Mouse (Mus musculus): ENCODE data around the gene Vax1. TPM values are rescaled to one million over a fixed set of nuclear protein-coding genes. Genes with fewer than 3 reads are reported as not detected.

The Vax1 gene
- total RNA-seq (2021), result 1 to 10 TPM; 2.0 to 2.4 TPM
- long read RNA-seq, experiment 1, result 0 reads
- long read RNA-seq, experiment 2, partial matches to known transcripts, result 0 of 2 reads
- long read RNA-seq, experiment 2, other reads (novel, unspliced or antisense), result 0 of 2 reads

DNA sequence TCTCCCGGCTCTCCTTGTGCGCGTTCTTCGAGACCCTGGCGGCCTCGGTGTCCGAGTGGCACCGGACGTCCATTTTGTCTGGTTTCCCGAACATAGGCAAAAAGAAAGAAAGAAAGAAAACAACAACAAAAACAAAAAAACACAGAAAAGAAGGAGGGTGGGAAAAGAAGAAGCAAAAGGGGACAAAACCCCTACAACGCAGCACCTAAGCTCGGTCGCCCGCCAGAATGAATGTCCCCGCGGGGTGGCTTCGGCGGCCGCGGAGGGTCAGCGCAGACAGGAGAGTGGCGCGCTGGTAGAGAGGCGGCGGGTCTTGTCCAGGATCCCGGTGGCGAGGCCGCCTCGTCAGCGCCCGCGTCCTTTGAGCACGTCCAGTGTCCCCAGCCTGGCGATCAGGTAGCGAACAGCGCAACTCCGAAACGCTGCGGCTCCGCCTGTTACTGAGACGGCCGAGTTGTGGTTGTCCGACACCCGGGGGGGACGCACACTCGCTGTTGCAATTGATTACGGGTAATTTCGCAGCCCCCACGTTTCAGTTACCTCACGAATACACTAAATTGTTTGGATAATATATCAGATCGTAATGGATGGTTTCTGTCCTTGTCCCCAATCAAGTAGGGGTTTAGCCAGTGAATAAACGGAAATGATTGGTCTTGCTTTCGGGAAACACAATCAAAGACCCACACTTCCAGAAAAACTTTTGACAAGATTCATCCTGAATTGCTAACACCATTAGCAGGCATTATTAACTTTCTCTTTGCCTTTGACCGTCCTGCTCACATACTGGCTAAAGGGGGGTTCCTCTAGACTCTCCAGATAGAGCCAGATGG lies at the start of gene Vax1:
Gene Vax1 (minus strand): TSS at position 121 of the 830 bp plus-strand sequence.
- DNase-seq (ENCODE audit: low spot score in 2 of 2), result no peak

DNA sequence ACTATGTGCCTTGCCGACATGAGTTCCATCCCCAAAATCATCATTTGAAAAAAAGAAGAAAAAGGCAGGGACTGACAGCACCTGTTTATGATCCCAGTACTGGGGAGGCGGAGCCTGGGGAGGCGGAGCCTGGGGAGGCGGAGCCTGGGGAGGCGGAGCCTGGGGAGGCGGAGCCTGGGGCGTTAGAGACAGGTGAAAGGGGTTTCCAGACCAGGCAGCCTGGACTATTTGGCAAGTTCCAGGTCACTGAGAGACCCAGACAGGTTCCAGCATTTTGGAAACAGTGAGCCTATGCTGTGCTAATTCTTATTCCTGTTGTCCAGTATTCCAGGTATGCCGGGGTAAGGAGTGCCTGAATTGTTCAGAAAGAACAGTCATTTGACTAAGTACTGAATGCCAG lies 49.1 kb upstream of the Vax1 start, which contains the start of gene Kcnk18:
Gene Kcnk18 (plus strand): TSS at position 224 of the 400 bp plus-strand sequence.
- no peak for DNase-seq (ENCODE audit: low spot score in 2 of 2)

DNA sequence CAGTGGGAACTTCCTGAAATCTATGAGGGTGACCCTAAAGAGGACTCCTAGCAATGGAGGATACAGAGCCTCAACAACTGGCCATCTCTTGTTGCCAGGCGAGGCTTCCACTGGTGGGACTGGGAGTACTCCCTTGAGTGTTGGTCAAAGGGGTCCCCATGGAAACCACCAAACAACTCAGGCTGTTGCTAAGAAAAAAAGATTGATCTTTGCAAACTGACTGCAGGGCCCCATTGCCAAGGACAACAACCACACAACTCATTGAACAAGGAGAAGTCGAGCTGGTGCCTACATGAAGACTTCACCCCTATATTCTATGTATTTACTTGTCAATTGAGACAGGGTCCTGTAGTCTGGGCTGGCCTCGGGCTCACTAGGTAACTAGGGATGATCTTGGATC lies 47.0 kb upstream of the Vax1 start:
- no peak for DNase-seq (ENCODE audit: low spot score in 2 of 2)

GRCm38 (mm10) chr19:59208986-59209385 lies 39.1 kb upstream of the Vax1 start:
- no peak for DNase-seq (ENCODE audit: low spot score in 2 of 2)

GRCm38 (mm10) chr19:59208475-59208874 lies 38.6 kb upstream of the Vax1 start:
- peak; percentile 80 to 87 for DNase-seq (ENCODE audit: low spot score in 2 of 2)

DNA sequence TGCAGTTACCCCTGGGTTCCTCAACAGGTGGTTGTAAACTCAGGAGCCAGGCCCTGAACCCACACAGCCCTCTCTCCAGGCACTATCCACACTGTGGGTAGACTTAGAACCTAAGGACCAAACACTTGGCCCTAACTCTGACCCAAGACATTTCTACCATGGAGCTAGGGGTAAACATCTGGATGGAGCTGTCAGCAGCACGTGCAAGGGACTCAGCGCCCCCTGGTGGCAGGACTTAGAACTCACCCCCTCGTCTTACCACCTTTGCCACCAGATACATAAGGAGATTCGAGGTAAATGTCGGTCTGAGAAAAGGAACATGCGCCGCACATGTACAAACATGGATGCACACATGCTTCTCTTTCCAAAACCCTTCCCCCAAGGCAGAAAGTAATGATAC lies 28.3 kb upstream of the Vax1 start:
- DNase-seq (ENCODE audit: low spot score in 2 of 2), result peak in 1 of 2 experiments; percentile 47

DNA sequence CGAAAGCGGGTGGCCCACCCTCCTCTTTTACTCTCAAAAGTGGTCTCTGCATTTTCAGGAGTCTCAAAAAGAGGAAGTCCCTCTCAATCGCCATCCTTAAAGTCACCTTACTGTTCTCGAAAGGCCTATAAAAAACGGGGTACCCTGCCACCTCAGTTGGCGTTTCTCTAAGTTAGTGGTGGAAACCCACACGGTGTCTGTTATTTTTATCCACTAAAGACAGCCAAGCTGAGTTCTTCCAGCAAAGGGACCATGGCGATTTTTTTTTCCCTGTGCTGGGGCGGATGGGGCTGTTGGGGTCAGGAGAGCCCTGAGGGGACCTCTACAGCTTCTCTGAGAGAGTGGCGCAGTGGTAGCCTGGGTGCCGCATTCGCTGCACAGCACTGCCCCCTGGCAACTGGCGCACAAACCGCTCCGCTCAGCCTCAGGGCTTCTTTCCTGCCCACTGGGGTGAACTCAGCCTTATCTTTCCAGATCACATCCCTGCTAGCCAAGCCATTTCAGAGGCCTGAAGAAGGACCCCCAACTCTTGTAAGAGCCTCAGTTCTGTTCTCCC lies 26.3 kb upstream of the Vax1 start:
- peak; percentile 52 to 55 for DNase-seq (ENCODE audit: low spot score in 2 of 2)

DNA sequence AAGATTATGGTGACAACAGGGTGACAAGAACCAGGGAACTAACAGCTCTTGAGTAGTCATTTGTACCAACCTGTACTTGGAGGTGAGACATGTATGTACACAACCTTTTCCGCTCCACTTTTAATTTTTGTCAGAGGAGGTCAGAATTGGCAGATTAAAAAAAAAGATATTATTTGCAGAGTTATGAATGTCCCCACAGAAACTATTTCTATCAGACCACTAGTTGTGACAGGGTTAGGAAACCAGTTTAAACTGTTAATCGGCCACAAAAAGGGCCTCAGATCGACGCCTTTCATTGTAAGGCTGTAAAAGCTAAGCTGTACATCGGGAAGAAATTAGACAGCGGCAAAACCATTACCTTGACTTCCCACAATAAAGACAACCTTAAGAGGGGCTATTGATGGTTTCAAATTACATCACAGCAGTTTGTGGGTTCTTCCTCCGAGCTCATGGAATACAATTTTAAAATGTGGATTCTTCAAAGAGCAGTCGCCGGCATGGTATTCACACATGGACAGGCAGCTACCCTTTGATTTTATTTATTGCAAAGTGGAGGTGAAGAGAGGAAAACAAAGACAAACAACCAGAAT lies 25.4 kb upstream of the Vax1 start:
- DNase-seq (ENCODE audit: low spot score in 2 of 2), result no peak

DNA sequence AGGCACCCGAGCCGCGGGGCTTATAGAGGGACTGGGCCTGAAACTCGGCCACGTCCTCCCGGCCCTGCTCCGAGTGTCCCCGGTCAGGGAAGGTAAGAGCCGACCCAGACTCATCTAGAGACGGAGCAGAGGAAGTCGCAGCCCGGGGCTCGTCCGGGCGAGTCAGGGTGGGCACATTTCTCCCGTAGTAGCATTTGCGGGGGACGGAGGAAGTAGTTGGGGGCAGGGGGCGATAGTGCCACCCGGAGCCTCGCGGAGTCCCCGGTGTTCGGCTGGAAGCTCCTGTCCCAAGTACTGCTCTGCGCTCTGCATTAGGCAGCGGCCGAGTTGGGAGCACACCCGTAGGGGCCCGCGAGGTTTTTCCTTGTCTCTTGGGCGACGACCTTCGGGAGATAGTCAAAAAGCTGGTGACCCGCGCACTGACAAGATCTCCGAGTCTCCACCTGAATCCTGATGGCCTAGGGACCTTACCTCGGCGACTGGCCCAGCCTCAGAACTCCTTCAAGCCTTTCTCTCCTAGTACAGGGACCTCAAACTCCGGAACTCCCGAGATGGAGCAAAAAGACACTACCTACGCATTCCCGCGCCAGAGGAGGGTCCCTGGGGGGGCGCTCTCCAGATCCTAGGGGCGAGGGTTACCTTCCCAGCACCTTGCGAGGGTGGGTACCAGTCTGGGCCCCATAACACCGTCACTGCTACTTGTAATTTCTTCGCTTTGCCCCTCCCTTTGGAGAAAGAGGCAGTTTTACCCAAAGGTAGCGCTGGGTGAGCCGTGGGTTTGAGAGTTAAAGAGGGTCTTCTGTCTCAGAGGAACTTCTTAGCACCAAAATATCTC lies 24.3 kb upstream of the Vax1 start:
- no peak for DNase-seq (ENCODE audit: low spot score in 2 of 2)

DNA sequence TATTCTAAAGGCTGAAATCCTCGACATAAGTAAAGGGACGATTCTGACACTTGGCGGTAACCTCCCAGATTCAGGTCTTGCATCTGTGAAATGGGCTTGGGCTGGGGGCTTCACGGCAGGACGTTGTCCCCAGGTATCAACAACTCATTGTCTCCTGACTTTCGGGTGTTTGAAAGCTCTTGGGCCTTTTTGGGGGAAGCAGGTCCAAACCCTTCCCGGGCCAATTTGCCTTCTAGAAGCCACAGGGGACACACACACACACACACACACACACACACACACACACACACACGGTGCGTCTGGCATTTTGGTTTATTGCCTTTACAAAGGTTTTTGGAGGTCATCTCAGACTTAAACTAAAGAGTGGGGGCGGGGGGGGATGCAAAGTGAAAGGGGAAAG lies 23.6 kb upstream of the Vax1 start:
- no peak for DNase-seq (ENCODE audit: low spot score in 2 of 2)

DNA sequence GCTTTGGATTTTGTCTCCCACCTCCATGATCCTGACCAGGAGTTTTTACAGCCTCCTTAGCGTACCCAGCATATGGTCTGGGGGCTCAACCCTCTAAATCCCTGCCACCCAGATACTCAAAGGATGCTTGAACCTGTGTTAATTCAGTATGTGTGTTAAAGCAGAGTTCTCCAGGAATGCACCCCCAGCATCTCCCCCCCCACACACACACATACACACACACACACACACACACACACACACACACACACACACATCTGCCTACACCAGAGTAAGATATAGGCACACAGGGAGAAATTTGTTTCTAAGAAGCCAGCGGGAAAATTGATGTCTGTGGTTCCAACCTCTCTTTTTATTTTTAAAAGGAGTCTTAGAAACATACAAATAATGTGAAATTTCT lies 22.6 kb upstream of the Vax1 start:
- no peak for DNase-seq (ENCODE audit: low spot score in 2 of 2)

DNA sequence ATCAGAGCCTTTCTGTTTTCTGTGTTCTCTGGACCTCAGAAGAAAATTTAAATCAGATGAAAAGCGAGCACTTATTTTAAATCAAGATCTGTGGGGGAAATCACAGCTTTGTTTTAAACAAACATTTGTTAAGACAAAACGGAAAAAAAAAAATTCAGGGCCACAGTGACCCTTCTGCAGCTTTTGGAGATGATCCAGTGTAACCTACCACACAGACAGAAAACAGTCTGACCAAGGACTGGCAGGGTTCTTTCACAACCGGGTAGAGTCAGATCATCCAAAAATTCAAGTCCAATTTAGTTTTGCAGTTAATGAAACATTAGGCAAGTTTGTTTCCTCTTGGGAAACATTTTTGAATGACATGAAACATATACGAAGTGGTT lies 21.3 kb upstream of the Vax1 start:
- no peak for DNase-seq (ENCODE audit: low spot score in 2 of 2)

DNA sequence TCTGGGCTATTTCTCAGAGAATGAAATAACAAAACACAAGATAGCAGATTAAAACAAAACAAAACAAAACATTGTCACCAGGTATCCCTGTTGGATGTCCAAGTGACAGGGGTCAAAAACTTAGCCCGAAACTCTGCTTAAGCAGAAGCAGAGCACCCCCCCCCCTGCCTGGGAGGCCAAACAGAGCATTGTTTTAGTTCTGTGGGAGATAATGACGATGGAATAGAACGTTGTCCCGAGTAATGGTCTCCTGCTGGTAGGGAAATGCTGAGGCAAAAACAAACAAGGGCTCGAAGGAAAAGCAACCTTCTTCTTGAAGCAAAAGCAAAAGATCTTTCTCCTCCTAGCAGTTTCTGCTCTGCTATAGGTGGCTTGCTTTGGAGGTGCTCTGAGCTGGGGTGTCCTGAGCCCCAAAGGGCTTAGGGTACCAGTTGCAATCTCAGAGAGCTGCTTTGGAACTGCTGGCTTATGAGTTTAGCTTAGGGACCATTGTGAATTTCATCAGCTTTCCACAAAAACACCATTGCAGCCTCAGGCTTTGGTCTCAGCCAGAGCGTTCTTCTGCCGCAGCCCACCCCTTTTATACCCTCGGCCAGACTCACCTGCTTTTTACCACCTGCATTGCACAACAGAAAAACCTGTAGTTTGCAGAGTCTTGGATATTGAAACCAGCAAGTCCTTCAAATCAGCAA lies 20.7 kb upstream of the Vax1 start:
- DNase-seq (ENCODE audit: low spot score in 2 of 2), result no peak

GRCm38 (mm10) chr19:59188981-59189380 lies 19.1 kb upstream of the Vax1 start:
- DNase-seq (ENCODE audit: low spot score in 2 of 2), result no peak

DNA sequence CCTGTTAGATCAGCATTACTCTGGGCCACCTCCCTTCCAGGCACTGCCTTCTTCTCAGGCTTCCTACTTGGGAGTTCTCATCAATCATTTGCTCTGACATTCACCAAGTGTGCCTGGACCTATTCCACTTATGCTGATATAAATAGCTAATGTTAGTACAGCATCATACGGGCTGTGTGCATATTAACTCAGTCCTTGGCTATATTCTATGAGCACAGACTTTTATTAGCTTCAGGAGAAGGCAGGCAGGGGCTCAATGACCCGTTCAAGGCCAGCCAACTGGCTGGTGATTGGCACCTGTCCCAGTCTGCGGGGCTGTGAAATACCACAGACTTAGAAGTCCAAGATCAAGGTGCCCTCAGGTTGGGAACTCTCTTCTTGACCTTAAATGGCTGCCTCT lies 14.1 kb upstream of the Vax1 start:
- no peak for DNase-seq (ENCODE audit: low spot score in 2 of 2)

DNA sequence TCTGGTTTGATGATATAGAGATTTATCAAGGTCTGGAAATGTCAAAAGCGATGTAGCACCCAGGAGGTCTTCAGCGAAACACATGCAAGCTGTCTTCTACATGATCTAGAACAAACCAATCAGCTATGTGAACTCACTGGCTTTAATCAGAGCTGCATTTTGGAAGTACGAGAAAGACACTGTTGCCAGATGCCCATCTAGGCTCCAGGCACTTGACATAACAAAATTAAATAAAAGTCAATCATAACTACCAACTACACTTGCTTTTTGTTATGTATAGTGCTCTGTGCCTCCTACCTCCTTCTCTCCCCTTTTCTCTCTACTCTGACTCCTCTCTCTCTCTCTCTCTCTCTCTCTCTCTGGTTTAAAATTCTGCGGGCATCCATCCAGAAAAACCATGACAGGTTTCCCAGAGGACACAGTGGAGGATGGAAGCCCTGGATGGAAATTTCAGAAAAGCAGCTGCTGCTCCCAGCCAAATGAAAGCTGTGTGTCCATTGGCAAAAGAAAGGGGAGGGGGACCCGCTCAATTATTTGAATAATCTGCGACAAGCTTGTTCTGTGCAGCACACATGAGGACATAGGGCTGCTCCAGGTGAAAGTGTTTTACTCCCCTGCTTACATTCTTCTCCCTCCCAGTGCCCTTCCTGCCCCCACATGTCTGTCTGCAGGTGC lies 3.6 kb upstream of the Vax1 start:
- no peak for DNase-seq (ENCODE audit: low spot score in 2 of 2)

- DNase-seq (ENCODE audit: low spot score in 2 of 2), result no peak
Observed at GRCm38 (mm10) chr19:59172781-59173180, 2.9 kb upstream of the Vax1 start.

GRCm38 (mm10) chr19:59171871-59172245 lies 2.0 kb upstream of the Vax1 start:
- no peak for DNase-seq (ENCODE audit: low spot score in 2 of 2)

GRCm38 (mm10) chr19:59171151-59171870 lies 1.5 kb upstream of the Vax1 start:
- no peak for DNase-seq (ENCODE audit: low spot score in 2 of 2)

GRCm38 (mm10) chr19:59170766-59171095 lies 875 bp upstream of the Vax1 start:
- DNase-seq (ENCODE audit: low spot score in 2 of 2), result no peak
